16 mouse cellular contexts compared by ENCODE assay signal in the genomic region with DNA sequence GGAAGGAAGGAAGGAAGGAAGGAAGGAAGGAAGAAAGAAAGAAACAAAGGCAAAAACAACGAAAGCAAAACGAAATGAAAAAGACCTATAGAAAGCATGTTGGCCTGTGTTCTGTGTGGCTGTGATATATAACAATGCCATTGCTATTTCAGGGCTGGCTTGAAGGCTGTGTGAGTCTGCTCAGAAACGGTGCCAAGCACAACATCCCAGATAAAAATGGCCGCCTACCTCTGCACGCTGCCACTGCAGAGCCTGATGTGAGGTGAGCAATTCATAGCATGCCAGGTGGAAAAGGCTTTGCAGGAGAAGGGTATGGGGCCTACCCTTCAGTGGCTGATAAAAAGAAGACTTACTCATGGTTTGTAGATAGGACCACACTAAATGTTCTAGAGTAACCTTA. TPM values are rescaled to one million over a fixed set of nuclear protein-coding genes. Genes with fewer than 3 reads are reported as not detected.
A peak's percentile ranks its signal among the peaks of the same experiment; 100 is the strongest.
DNase-seq lines count a peak whose midpoint lies in the region; ATAC-seq and TF ChIP-seq lines count a peak whose summit lies in the region.
"Had no signal": no experiment of that assay in that cellular context is flagged by ENCODE, and none has a peak within 500 bp of the region (broad histone marks: within the 10 kb centered on the region; RNA-seq: fewer than 3 reads in every experiment).

No protein-coding gene starts in this region.

- TF ChIP-seq CTCF in stomach, postnatal 0 days (IDR thresholded peaks at IDR 0.05; ENCODE audit: low read depth), result no peak

- 72% methylated on average over 5 of the region's 5 CpGs for WGBS in heart, embryonic 10.5 days
- 62% methylated on average over 5 of the region's 5 CpGs for WGBS in kidney, embryonic 16.5 days
- 57% methylated on average over 5 of the region's 5 CpGs for WGBS in heart, embryonic 16.5 days
- WGBS in stomach, postnatal 0 days, result 84% methylated on average over 5 of the region's 5 CpGs

- intact Hi-C loops in heart, postnatal 10 days (cut with DNase I), result no loop called here
- intact Hi-C loops in left cerebral cortex, postnatal 14 days (cut with DNase I), result no loop called here

- TF ChIP-seq EP300 in stomach, postnatal 0 days (optimal IDR thresholded peaks at IDR 0.05), result no peak

- 0 out of 2 replicates have a peak overlapping the region, but pooled peaks have one; percentile 3 for H3K27ac ChIP-seq in heart, embryonic 10.5 days
- H3K27ac ChIP-seq in kidney, embryonic 16.5 days (ENCODE audit: low read length), result peak overlapping the region; percentile 56; the same call in 1 of the 2 replicates
- peak overlapping the region; percentile 69 for H3K27ac ChIP-seq in heart, embryonic 16.5 days (ENCODE audit: low read length)
- H3K27ac ChIP-seq in stomach, postnatal 0 days (replicated peaks), result 0 out of 2 replicates have a peak overlapping the region, but pooled peaks have one; percentile 20
- H3K27ac ChIP-seq: liver, embryonic 15.5 days; midbrain, embryonic 10.5 days had no signal

- H3K4me3 ChIP-seq in heart, embryonic 10.5 days, result no peak overlapping the region
- no peak overlapping the region for H3K4me3 ChIP-seq in kidney, embryonic 16.5 days (ENCODE audit: low read length)
- H3K4me3 ChIP-seq in heart, embryonic 16.5 days (ENCODE audit: low read length), result no peak overlapping the region
- no peak overlapping the region for H3K4me3 ChIP-seq in stomach, postnatal 0 days (ENCODE audit: low read depth, low read length)
- H3K4me3 ChIP-seq: liver, embryonic 15.5 days; midbrain, embryonic 10.5 days had no signal

- no peaks in the 10 kb centered on the region for H3K27me3 ChIP-seq in heart, embryonic 10.5 days (ENCODE audit: insufficient read depth, poor library complexity, severe bottlenecking)
- H3K27me3 ChIP-seq in kidney, embryonic 16.5 days (ENCODE audit: insufficient read depth, low read length), result no peaks in the 10 kb centered on the region
- no peaks in the 10 kb centered on the region for H3K27me3 ChIP-seq in heart, embryonic 16.5 days (ENCODE audit: control insufficient read depth, insufficient read depth, low read length)
- no peaks in the 10 kb centered on the region for H3K27me3 ChIP-seq in stomach, postnatal 0 days (ENCODE audit: control insufficient read depth, insufficient read depth, low read length)
- H3K27me3 ChIP-seq: liver, embryonic 15.5 days; Patski had no signal

- H3K9ac ChIP-seq in kidney, embryonic 16.5 days (replicated peaks; ENCODE audit: low read length), result no peak overlapping the region
- H3K9ac ChIP-seq in heart, embryonic 16.5 days (ENCODE audit: low read length), result no peak overlapping the region
- H3K9ac ChIP-seq in stomach, postnatal 0 days (ENCODE audit: low read length), result no peak overlapping the region
- H3K9ac ChIP-seq: liver, embryonic 15.5 days had no signal

- peaks cover 12% of the 10 kb centered on the region for H3K4me1 ChIP-seq in heart, embryonic 10.5 days
- peaks cover 16% of the 10 kb centered on the region for H3K4me1 ChIP-seq in kidney, embryonic 16.5 days (ENCODE audit: insufficient read depth, low read length)
- H3K4me1 ChIP-seq in heart, embryonic 16.5 days (ENCODE audit: control insufficient read depth, insufficient read depth, low read length), result peaks cover 10% of the 10 kb centered on the region
- no peaks in the 10 kb centered on the region; the same call in 1 of the 2 replicates for H3K4me1 ChIP-seq in stomach, postnatal 0 days (replicated peaks; ENCODE audit: control insufficient read depth, insufficient read depth)
- H3K4me1 ChIP-seq: liver, embryonic 15.5 days had no signal

- DNase-seq in heart, embryonic 10.5 days (ENCODE audit: low spot score), result no peak
- no peak for DNase-seq in heart, postnatal 10 days
- DNase-seq in kidney, postnatal 25 days, result no peak
- DNase-seq in stomach, postnatal 0 days (ENCODE audit: low spot score), result no peak
- no peak for DNase-seq in left cerebral cortex, postnatal 14 days (ENCODE audit: low spot score in 2 of 2)
- DNase-seq: B cell, adult 2 months; cerebellum, postnatal 10 days; kidney, postnatal 14 days; lung, postnatal 36 days; right cerebral cortex, adult 18-20 months; thymus, postnatal 36 days had no signal

- no peak for ATAC-seq in kidney, embryonic 16.5 days (ENCODE audit: low FRiP score, low TSS enrichment)
- ATAC-seq in heart, embryonic 16.5 days (replicated peaks; ENCODE audit: extremely low read depth, insufficient read depth, low FRiP score), result peak; percentile 55; the same call in 1 of the 2 replicates
- ATAC-seq in stomach, postnatal 0 days (ENCODE audit: low FRiP score, low TSS enrichment), result no peak
- ATAC-seq: Patski had no signal

- no peaks in the 10 kb centered on the region for H3K36me3 ChIP-seq in heart, embryonic 10.5 days
- no peaks in the 10 kb centered on the region for H3K36me3 ChIP-seq in kidney, embryonic 16.5 days (ENCODE audit: insufficient read depth, low read length)
- no peaks in the 10 kb centered on the region for H3K36me3 ChIP-seq in heart, embryonic 16.5 days (ENCODE audit: control insufficient read depth, insufficient read depth)
- H3K36me3 ChIP-seq in stomach, postnatal 0 days (ENCODE audit: control insufficient read depth, insufficient read depth, low read length), result no peaks in the 10 kb centered on the region
- H3K36me3 ChIP-seq: liver, embryonic 15.5 days; midbrain, embryonic 10.5 days had no signal

- H3K4me2 ChIP-seq in kidney, embryonic 16.5 days (replicated peaks; ENCODE audit: low read depth, low read length), result no peak overlapping the region
- no peak overlapping the region for H3K4me2 ChIP-seq in heart, embryonic 16.5 days (ENCODE audit: low read depth, low read length)
- no peak overlapping the region for H3K4me2 ChIP-seq in stomach, postnatal 0 days (replicated peaks; ENCODE audit: low read depth)
- H3K4me2 ChIP-seq: liver, embryonic 15.5 days had no signal

- H3K9me3 ChIP-seq in heart, embryonic 10.5 days, result no peaks in the 10 kb centered on the region
- no peaks in the 10 kb centered on the region for H3K9me3 ChIP-seq in kidney, embryonic 16.5 days (ENCODE audit: low read length)
- H3K9me3 ChIP-seq in heart, embryonic 16.5 days (replicated peaks; ENCODE audit: control insufficient read depth, low read length), result no peaks in the 10 kb centered on the region
- H3K9me3 ChIP-seq in stomach, postnatal 0 days (ENCODE audit: control insufficient read depth, low read length), result no peaks in the 10 kb centered on the region
- H3K9me3 ChIP-seq: liver, embryonic 15.5 days; midbrain, embryonic 10.5 days had no signal

RNA-seq across cellular contexts. Expression of a gene that starts 38.7 kb away (rescaled TPM):
- 0.30 TPM in 1 of 2 replicates, not detected in the other for polyA plus RNA-seq in heart, embryonic 10.5 days (2016; fragmentation: Nextera tagmentation; extraction: Ambion mirVana)
- under 1 TPM; 0.14 to 0.20 TPM for total RNA-seq in heart, postnatal 10 days (2021)
- polyA plus RNA-seq in kidney, embryonic 16.5 days (2015; fragmentation: Nextera tagmentation; extraction: Ambion mirVana), result 0.27 and 0.30 TPM in 2 replicates
- polyA plus RNA-seq in heart, embryonic 16.5 days (2015; fragmentation: Nextera tagmentation; extraction: Ambion mirVana), result 0.15 and 0.32 TPM in 2 replicates
- polyA plus RNA-seq in stomach, postnatal 0 days (2015; fragmentation: Nextera tagmentation; extraction: Ambion mirVana), result 0.08 and 0.33 TPM in 2 replicates
- 1 to 10 TPM; 3.3 to 4.0 TPM for total RNA-seq in left cerebral cortex, postnatal 14 days (2021)

Comparison
In these comparisons a context has a peak if more than half of its experiments do, and no peak if none do; other contexts are left out.
1. H3K27ac ChIP-seq: peak in every context shown above with its lines; median percentile 69 in heart, embryonic 16.5 days; 56 in kidney, embryonic 16.5 days; 20 in stomach, postnatal 0 days; 3 in heart, embryonic 10.5 days.